Mouse (Mus musculus) forebrain, postnatal 0 days (tissue): ENCODE results near the gene Afap1. TPM values are rescaled to one million over a fixed set of nuclear protein-coding genes. Genes with fewer than 3 reads are reported as not detected.

Source experiments
- ATAC-seq: fragments of 200-750 bp; cut with Nextera tagmentation; 2 replicates; pipeline ENCODE4 v1.8.0; 2017; ENCODE audit warnings: mild to moderate bottlenecking, moderate library complexity
- DNase-seq: peaks from one replicate; pipeline ENCODE4 v3.0.0-alpha.2; 2015
- H3K27ac ChIP-seq: fragments of 300-500 bp; sonication (generic); 2 replicates; pipeline ENCODE4 v1.5.1; 2014; ENCODE audit warnings: low read depth, mild to moderate bottlenecking, antibody characterized with exemption, low read length, moderate library complexity, mixed read lengths
- H3K27me3 ChIP-seq: fragments of 300-500 bp; sonication (generic); 2 replicates; pipeline ENCODE4 v1.6.1; 2014; ENCODE audit warnings: mild to moderate bottlenecking, low read length, mixed read lengths; ENCODE audit not compliant: insufficient read depth
- H3K36me3 ChIP-seq: fragments of 300-500 bp; sonication (generic); 2 replicates; pipeline ENCODE4 v1.6.1; 2014; ENCODE audit warnings: mild to moderate bottlenecking, moderate library complexity; ENCODE audit not compliant: insufficient read depth
- H3K4me1 ChIP-seq: fragments of 300-500 bp; sonication (generic); 2 replicates; pipeline ENCODE4 v1.6.1; 2014; ENCODE audit warnings: antibody characterized with exemption; ENCODE audit not compliant: insufficient read depth
- H3K4me2 ChIP-seq: fragments of 300-500 bp; sonication (generic); 2 replicates; pipeline ENCODE4 v1.6.1; 2014; ENCODE audit warnings: low read depth, mild to moderate bottlenecking, moderate library complexity
- H3K4me3 ChIP-seq: fragments of 300-500 bp; sonication (generic); 2 replicates; pipeline ENCODE4 v1.5.1; 2014; ENCODE audit warnings: low read depth, low read length, mixed read lengths
- H3K9ac ChIP-seq: fragments of 300-500 bp; sonication (generic); 2 replicates; pipeline ENCODE4 v1.6.1; 2014; ENCODE audit warnings: mild to moderate bottlenecking
- H3K9me3 ChIP-seq: fragments of 300-500 bp; sonication (generic); 2 replicates; pipeline ENCODE4 v1.6.1; 2016; ENCODE audit warnings: low read length
- CTCF ChIP-seq: sonication (generic); IDR thresholded peaks from 2 replicates; pipeline ENCODE4 v1.5.1; 2016; ENCODE audit warnings: antibody characterized with exemption, control low read depth, low read depth
- WGBS: fragments of 180-500 bp; shearing (Covaris S2); extraction: QIAGEN DNeasy Blood & Tissue Kit; methylation state at CpG from one replicate; pipeline ENCODE4 v1.1.7; 2014; 5-methylcytosine and 5-hydroxymethylcytosine counted together
- polyA plus RNA-seq: library from polyadenylated mRNA; unstranded; fragments of >200 nt; fragmentation: Nextera tagmentation; extraction: Ambion mirVana; gene quantifications from 2 replicates; pipeline ENCODE4 v1.2.1, GENCODE M21; 2015
- total RNA-seq: library from RNA; depleted of rRNA; stranded (reverse); fragments of >200 nt; gene quantifications from 2 replicates; pipeline ENCODE4 v1.2.3, GENCODE M21; 2014

Afap1 gene
- total and polyA plus RNA-seq, 2 experiments from 2014 or later, result 48.2 to 49.3 TPM

- Histone ChIP-seq H3K4me3 (no peak overlapping the region), H3K27me3 (no peaks in the 10 kb centered on the region), H3K4me1 (no peaks in the 10 kb centered on the region), H3K36me3 (peaks cover 42% of the 10 kb centered on the region), H3K9ac (no peak overlapping the region), H3K9me3 (no peaks in the 10 kb centered on the region), H3K27ac (no peak overlapping the region), H3K4me2 (no peak overlapping the region)
- peak; percentile 98 for TF ChIP-seq CTCF
- peak; percentile 91 for DNase-seq
- peak; percentile 84 for ATAC-seq
- 39% methylated on average over 4 of the region's 4 CpGs for WGBS
Measured at GRCm38 (mm10) chr5:35981976-35982375, 88.9 kb downstream of the Afap1 start.

DNA sequence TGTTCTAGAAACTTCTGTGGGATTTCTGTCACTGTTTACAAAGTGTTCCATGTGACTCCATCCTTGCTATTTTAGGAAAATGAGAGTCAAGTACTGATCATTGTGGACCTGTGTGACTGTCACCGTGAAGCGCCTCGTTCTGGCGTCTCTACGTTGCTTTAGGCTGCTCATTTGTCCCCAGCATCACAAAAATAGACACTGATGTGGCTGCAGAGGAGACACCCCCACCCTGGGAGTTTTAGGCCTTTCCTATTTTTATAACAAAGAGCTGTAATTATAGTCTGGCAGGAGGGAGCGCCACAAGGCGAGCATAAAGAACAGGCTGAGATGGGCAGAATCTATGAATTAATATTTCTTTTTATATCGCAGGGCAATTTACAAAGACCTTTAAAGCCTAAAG lies 92.5 kb downstream of the Afap1 start:
- 46% methylated on average over 8 of the region's 8 CpGs for WGBS
- Histone ChIP-seq H3K36me3 (peaks cover 59% of the 10 kb centered on the region), H3K4me3 (no peak overlapping the region)

DNA sequence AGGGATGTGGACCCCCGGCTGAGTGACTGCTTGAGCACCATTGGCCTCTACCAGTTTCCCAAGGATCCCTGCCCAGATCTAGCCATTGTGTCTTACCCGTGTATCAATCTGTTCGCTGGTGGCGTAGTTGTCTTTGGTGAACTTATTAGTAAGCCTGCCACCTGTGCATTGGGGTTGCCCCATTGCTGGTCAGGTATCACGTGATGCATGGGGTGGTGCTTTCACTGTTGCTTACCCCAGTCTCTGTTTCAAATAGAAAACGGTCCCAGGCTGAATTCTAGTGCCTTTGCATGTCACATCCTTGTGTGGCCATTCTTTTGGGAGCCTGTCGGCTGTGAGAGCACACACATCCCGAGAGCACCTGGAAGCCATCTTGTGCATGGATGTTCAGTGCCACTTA lies 95.0 kb downstream of the Afap1 start:
- Histone ChIP-seq H3K27ac (no peak overlapping the region), H3K36me3 (peaks cover 61% of the 10 kb centered on the region), H3K4me2 (no peak overlapping the region), H3K27me3 (no peaks in the 10 kb centered on the region), H3K9me3 (no peaks in the 10 kb centered on the region), H3K4me3 (no peak overlapping the region), H3K9ac (no peak overlapping the region), H3K4me1 (no peaks in the 10 kb centered on the region)
- DNase-seq, result no peak
- ATAC-seq, result no peak
- 88% methylated on average over 8 of the region's 8 CpGs for WGBS
- no peak for TF ChIP-seq CTCF

More for the DNA sequence above, 92.5 kb downstream of the Afap1 start:
- TF ChIP-seq CTCF, result no peak
- H3K9ac ChIP-seq, result no peak overlapping the region
- H3K4me2 ChIP-seq, result no peak overlapping the region
- H3K9me3 ChIP-seq, result no peaks in the 10 kb centered on the region
- ATAC-seq (peak; percentile 54), DNase-seq (peak; percentile 38)
- H3K27ac ChIP-seq, result no peak overlapping the region
- no peaks in the 10 kb centered on the region for H3K4me1 ChIP-seq
- H3K27me3 ChIP-seq, result no peaks in the 10 kb centered on the region

DNA sequence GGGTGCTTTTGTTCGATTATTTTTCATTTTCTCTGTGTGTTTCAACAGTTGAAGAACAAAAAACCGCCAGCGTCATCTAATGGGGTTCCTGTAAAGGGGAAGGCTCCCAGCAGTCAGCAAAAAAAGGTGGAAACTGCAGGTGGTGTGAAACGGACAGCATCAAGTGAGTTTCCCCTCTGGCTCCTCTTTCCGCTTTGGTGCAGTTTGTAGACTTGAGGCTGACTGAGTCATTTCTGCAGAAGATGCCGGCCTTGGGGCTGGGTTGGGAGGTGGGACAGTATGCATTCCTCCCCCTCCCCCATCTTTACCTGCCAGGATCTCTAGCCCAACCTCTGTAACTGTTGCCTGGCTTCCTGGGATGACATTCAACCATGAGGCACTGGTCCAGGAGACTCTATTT lies 96.4 kb downstream of the Afap1 start:
- WGBS, result 72% methylated on average over 6 of the region's 6 CpGs
- H3K9ac ChIP-seq, result no peak overlapping the region
- ATAC-seq, result no peak
- no peak overlapping the region for H3K4me3 ChIP-seq
- H3K27ac ChIP-seq, result no peak overlapping the region
- no peaks in the 10 kb centered on the region for H3K9me3 ChIP-seq
- no peak for DNase-seq
- no peak for TF ChIP-seq CTCF
- H3K4me1 ChIP-seq, result no peaks in the 10 kb centered on the region
- peaks cover 65% of the 10 kb centered on the region for H3K36me3 ChIP-seq
- no peak overlapping the region for H3K4me2 ChIP-seq
- H3K27me3 ChIP-seq, result no peaks in the 10 kb centered on the region

DNA sequence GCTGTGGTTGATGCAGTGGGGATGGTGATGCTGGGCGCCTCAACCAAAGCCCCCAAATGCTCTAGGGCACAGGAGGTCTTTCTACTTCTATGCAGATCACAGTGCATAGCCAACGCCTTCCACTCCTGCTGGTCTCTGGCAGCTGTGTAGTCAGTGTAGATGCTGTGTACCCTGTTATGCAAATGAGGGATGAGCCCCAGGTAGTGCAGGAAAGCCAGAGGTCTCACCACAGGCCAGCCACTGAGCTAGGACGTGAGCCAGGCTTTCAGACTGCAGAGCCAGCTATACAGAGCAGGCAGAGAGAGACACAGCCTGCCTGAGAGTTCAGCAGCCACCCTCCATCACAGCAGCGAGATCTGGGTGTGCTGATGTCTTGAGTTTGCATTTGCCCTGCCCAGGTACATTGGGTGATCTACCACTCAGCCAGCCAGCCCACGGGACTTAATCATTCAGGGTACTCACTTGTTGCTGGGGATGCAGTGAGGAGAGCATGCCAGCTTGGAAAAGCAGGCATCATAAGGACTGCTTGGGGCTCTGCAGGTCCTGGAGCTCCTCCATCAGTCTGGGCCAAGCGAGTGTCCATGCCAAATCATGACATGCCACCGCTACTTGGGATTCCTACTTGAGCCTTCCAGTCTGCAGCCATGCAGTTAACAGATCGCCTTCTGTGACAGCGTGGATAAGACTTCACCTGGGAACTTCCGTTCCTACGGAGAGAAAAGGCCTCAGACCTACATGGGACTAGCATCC lies 97.0 kb downstream of the Afap1 start:
- Histone ChIP-seq H3K4me2 (no peak overlapping the region), H3K27me3 (no peaks in the 10 kb centered on the region), H3K27ac (no peak overlapping the region), H3K9ac (no peak overlapping the region), H3K9me3 (no peaks in the 10 kb centered on the region), H3K4me1 (no peaks in the 10 kb centered on the region), H3K36me3 (peaks cover 63% of the 10 kb centered on the region), H3K4me3 (no peak overlapping the region)
- 77% methylated on average over 11 of the region's 11 CpGs for WGBS
- TF ChIP-seq CTCF, result no peak
- ATAC-seq, result no peak
- no peak for DNase-seq

DNA sequence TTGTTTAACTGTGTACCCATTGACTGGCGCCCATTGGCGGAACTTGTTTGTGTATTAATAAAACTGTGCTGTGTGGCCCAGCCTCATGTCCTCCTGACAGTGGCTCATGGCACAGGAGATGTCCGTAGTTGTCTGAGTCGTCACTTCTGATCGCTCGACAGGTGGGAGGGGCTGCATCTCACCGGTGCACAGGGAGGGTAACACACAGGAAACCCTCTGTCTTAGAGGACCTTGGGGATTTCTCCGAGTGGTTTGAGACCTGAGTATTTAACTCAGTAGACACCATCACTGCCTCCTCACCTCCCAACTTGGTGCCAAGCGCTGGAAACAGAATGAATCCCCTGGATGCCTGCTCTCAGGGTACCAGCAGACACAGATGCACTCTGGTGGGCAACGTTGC lies 110.7 kb downstream of the Afap1 start:
- peaks cover 27% of the 10 kb centered on the region for H3K36me3 ChIP-seq
- no peak overlapping the region for H3K4me2 ChIP-seq
- no peaks in the 10 kb centered on the region for H3K27me3 ChIP-seq
- no peak for TF ChIP-seq CTCF
- H3K4me1 ChIP-seq, result no peaks in the 10 kb centered on the region
- DNase-seq (no peak), ATAC-seq (no peak)
- H3K4me3 ChIP-seq, result no peak overlapping the region
- no peaks in the 10 kb centered on the region for H3K9me3 ChIP-seq
- no peak overlapping the region for H3K9ac ChIP-seq
- H3K27ac ChIP-seq, result no peak overlapping the region
- 90% methylated on average over 10 of the region's 10 CpGs for WGBS

DNA sequence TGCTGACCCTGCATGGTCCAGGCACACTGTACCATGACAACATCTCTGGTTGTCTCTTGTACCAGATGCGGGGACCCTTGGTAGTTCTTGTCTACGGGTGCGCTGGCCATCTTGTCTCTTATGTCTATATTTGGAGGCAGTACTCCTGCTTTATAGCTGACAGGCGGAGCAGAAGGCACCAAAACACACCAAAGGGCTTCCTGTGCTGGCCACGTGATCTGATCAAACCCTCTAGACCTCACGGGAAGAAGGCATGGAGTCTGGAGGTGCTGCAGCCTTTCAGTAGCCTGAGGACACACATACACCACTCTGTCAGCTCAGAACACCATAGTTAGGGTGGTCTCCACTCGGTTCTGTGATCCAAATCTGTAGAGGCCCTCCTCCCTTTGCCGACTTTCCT lies 113.0 kb downstream of the Afap1 start:
- no peak overlapping the region for H3K9ac ChIP-seq
- WGBS, result 87% methylated on average over 8 of the region's 8 CpGs
- no peak for DNase-seq

More for the DNA sequence above, 113.0 kb downstream of the Afap1 start:
- peaks cover 9% of the 10 kb centered on the region; the same call in 1 of the 2 replicates for H3K36me3 ChIP-seq
- no peak overlapping the region for H3K4me2 ChIP-seq
- no peak for ATAC-seq
- H3K27ac ChIP-seq, result no peak overlapping the region
- H3K27me3 ChIP-seq, result no peaks in the 10 kb centered on the region
- no peak for TF ChIP-seq CTCF
- H3K4me3 ChIP-seq, result no peak overlapping the region
- H3K4me1 ChIP-seq, result no peaks in the 10 kb centered on the region
- no peaks in the 10 kb centered on the region for H3K9me3 ChIP-seq
